Mouse (Mus musculus): Measurements from ENCODE around the gene Serpinb1a.

- TF ChIP-seq POLR2A (IDR thresholded peaks at IDR 0.05; ENCODE audit: low read depth, low read length), result no peak
- TF ChIP-seq CTCF (conservative IDR thresholded peaks at IDR 0.05; ENCODE audit: insufficient read depth, insufficient read length, low read depth, low read length), result peak; percentile 75
Measured at GRCm38 (mm10) chr13:32827951-32828350, 23.0 kb downstream of the Serpinb1a start.
